Mouse (Mus musculus): ENCODE data around the gene Cd300lf. TPM values are rescaled to one million over a fixed set of nuclear protein-coding genes. Genes with fewer than 3 reads are reported as not detected.

Gene Cd300lf
- polyA plus RNA-seq, 1 experiment = 0.81 TPM

DNA sequence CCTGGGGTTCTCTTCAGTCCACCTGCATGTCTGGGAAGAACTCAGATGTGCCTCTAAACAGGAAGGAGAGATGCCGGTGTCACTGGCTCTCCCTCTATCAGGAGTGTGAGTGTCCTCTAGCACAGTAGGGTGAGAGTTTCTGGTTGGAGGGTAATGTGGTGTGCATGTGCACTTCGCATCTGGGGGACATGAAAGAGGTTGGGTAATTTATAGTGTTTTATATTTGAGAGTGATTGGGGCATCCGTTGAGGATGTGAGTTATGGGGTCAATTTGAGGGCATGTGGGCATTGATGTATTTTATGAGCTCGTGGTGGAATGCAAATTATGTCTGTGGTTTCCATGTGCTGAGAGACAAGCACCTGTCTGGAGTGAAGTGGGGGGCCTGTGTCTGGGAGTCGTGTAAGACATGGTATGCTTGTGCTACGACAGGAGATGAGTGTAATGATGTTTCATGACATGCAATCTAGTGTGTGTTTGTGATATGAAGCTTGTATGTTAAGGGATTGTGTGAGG is 17.0 kb upstream of the Cd300lf start:
- H3K27ac ChIP-seq (ENCODE audit: insufficient read depth, low read length) = no peak overlapping the region
- no peaks in the 10 kb centered on the region for H3K4me1 ChIP-seq (ENCODE audit: control insufficient read depth, insufficient read depth, low read length)
- no peak overlapping the region for H3K4me3 ChIP-seq (ENCODE audit: insufficient read depth, low read length)
- no peak for TF ChIP-seq CTCF (IDR thresholded peaks at IDR 0.05; ENCODE audit: borderline replicate concordance, insufficient read depth, low read length)
- no peak for TF ChIP-seq POLR2A (IDR thresholded peaks at IDR 0.05; ENCODE audit: low read depth, low read length)

DNA sequence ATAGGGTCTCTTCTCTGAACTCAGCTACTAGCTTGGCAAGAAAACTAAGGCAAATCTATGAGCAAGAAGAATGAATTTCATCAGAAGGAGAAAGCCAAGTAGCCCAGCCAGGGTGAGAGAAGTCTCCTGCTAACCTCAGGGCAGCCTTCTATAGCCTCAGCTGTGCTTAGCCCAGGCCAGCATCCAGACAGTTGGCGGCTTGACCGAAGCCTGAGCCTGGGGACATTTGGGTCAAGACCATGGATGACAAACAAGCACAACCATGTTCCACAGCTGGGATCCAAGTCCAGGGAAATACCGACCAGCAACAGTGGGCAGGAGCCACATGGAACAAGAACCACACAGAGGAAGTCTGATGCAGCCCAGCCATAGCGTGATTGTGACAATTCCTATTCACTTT is 14.0 kb upstream of the Cd300lf start:
- no peaks in the 10 kb centered on the region for H3K4me1 ChIP-seq (ENCODE audit: control insufficient read depth, insufficient read depth, low read length)
- no peak overlapping the region for H3K27ac ChIP-seq (ENCODE audit: insufficient read depth, low read length)
- TF ChIP-seq POLR2A (IDR thresholded peaks at IDR 0.05; ENCODE audit: low read depth, low read length) (no peak), CTCF (IDR thresholded peaks at IDR 0.05; ENCODE audit: borderline replicate concordance, insufficient read depth, low read length) (no peak)
- no peak overlapping the region for H3K4me3 ChIP-seq (ENCODE audit: insufficient read depth, low read length)

DNA sequence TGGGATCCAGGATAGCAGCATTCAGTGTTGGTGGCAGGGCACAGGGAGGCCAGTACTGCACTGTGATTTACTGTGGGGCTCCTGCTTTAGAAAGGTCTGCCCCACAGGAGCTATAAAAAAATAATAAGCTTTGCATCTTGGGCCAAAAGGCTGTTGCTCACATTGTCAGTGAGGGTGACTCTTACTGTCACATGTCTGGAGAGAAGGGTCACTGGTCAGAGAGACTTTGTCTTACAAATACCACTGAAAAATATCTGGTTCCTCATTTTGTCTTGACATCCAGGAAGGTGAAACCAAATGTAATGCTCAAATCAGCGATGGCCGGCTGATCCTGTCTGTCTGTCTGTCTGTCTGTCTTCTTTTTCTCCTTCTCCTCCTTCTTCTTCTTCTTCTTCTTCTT is 8.2 kb upstream of the Cd300lf start:
- no peak overlapping the region for H3K4me3 ChIP-seq (ENCODE audit: insufficient read depth, low read length)
- H3K4me1 ChIP-seq (ENCODE audit: control insufficient read depth, insufficient read depth, low read length) = no peaks in the 10 kb centered on the region
- TF ChIP-seq POLR2A (IDR thresholded peaks at IDR 0.05; ENCODE audit: low read depth, low read length) = no peak
- TF ChIP-seq CTCF (IDR thresholded peaks at IDR 0.05; ENCODE audit: borderline replicate concordance, insufficient read depth, low read length) = no peak
- no peak overlapping the region for H3K27ac ChIP-seq (ENCODE audit: insufficient read depth, low read length)

DNA sequence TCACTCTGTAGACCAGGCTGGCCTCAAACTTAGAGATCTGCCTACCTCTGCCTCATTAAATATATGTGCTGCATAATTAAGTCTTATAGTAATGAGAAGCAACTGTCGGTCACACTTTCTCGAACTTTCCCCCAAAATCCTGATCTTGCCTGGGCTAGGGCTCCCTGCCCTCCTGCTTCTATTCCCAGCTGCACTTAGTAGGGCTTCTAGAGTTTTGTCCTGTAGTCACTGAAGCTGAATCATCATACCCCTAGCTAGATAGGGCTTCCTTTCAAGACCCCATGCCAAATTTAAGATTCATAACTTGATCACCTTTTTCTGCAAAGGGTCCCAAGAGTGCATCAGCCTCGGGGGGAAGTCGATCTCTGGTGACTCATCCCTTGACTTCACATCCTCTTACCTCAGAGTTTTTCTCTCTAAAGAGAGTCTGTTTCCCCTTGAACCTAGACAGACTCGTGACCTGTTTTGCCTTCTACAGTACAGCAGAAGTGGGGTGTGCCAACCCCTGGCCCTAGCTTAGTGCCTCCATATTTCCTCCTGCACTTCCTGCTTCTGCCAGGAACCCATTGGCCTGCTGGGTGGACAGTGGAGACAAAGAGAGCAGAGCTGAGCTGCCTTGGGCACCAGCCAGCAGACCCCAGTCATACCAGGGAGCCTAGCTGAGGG is 4.9 kb upstream of the Cd300lf start:
- no peak for TF ChIP-seq POLR2A (IDR thresholded peaks at IDR 0.05; ENCODE audit: low read depth, low read length)
- TF ChIP-seq CTCF (IDR thresholded peaks at IDR 0.05; ENCODE audit: borderline replicate concordance, insufficient read depth, low read length) = no peak
- H3K27ac ChIP-seq (ENCODE audit: insufficient read depth, low read length) = no peak overlapping the region
- H3K4me1 ChIP-seq (ENCODE audit: control insufficient read depth, insufficient read depth, low read length) = no peaks in the 10 kb centered on the region
- no peak overlapping the region for H3K4me3 ChIP-seq (ENCODE audit: insufficient read depth, low read length)

DNA sequence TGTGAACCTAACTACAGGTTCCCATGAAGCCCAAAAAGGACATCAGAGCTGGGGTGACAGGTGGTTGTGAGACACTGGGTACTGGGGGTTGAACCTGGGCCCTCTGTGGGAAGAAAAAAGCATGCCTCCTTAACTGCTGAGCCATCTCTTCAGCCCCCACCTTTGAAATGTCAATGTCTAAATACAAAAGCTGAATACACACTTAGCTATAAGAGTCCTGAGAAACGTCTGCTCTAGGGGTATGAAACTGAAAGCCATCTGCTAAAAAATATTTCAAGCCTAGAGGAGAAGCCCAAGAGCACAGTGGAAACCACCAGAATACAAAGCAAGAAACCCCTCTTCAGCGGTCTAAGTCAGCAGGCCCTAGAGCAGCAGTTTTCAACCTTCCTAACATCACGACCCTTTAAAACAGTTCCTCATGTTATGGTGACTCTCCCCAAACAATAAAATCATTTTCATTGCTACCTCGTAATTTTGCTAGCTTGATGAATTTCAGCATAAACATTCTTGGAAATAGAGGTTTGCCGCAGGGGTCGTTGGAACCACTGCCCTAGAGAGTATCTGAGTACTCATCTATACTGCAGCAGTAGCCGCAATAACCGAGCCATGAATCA is 1.9 kb downstream of the Cd300lf start:
- no peak overlapping the region for H3K27ac ChIP-seq (ENCODE audit: insufficient read depth, low read length)
- no peaks in the 10 kb centered on the region for H3K4me1 ChIP-seq (ENCODE audit: control insufficient read depth, insufficient read depth, low read length)
- H3K4me3 ChIP-seq (ENCODE audit: insufficient read depth, low read length) = no peak overlapping the region
- no peak for TF ChIP-seq CTCF (IDR thresholded peaks at IDR 0.05; ENCODE audit: borderline replicate concordance, insufficient read depth, low read length)
- no peak for TF ChIP-seq POLR2A (IDR thresholded peaks at IDR 0.05; ENCODE audit: low read depth, low read length)

DNA sequence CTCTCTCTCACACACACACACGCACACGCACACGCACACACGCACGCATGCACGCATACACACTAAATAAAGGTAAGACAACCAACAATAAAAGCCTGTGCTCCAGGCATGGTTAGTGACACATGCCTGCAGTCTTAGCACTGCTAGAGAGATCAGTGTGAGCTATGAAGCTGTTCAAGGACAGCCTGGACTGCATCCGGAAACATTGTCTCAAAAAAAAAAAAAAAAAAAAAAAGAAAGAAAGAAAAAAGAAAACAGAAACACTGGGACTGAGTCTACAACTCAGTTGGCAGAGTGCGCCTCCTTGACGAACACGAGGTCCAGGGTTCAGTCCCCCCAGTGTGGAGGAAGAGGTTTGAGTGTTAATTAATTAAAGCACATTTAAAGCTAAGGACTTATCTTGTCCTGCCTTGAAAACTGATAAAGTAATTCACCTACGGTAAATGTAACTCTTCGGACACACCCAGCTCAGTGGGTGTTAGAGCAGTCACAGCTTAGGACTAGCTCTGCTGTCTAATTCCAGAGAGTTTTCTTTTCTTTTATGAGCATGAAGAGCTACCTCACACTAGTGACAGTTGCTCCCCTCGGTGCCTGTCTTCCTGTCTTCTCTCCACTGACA is 4.2 kb downstream of the Cd300lf start:
- no peaks in the 10 kb centered on the region for H3K4me1 ChIP-seq (ENCODE audit: control insufficient read depth, insufficient read depth, low read length)
- no peak overlapping the region for H3K27ac ChIP-seq (ENCODE audit: insufficient read depth, low read length)
- no peak overlapping the region for H3K4me3 ChIP-seq (ENCODE audit: insufficient read depth, low read length)
- TF ChIP-seq POLR2A (IDR thresholded peaks at IDR 0.05; ENCODE audit: low read depth, low read length) (no peak), CTCF (IDR thresholded peaks at IDR 0.05; ENCODE audit: borderline replicate concordance, insufficient read depth, low read length) (no peak)

DNA sequence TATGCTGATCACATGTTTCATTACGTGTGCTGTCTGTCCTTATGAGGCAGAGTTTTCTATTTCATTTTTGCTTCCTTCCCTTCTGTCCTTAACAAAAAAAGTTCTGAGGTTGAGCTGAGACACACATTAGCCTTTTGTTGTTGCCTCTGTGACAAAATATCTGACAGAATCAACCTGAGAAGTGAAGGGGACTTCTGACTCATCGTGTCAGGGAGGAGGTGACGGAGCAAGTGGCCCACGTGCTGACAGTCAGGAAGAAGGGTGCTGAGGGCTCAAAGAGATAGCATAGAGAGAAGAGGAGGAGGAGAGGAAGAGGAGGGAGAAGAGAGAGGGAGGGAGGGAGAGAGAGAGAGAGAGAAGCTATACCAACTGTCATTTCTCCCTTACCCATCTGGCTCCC is 5.3 kb downstream of the Cd300lf start:
- Histone ChIP-seq H3K27ac (ENCODE audit: insufficient read depth, low read length) (no peak overlapping the region), H3K4me1 (ENCODE audit: control insufficient read depth, insufficient read depth, low read length) (no peaks in the 10 kb centered on the region), H3K4me3 (ENCODE audit: insufficient read depth, low read length) (no peak overlapping the region)
- TF ChIP-seq POLR2A (IDR thresholded peaks at IDR 0.05; ENCODE audit: low read depth, low read length) = no peak
- no peak for TF ChIP-seq CTCF (IDR thresholded peaks at IDR 0.05; ENCODE audit: borderline replicate concordance, insufficient read depth, low read length)

DNA sequence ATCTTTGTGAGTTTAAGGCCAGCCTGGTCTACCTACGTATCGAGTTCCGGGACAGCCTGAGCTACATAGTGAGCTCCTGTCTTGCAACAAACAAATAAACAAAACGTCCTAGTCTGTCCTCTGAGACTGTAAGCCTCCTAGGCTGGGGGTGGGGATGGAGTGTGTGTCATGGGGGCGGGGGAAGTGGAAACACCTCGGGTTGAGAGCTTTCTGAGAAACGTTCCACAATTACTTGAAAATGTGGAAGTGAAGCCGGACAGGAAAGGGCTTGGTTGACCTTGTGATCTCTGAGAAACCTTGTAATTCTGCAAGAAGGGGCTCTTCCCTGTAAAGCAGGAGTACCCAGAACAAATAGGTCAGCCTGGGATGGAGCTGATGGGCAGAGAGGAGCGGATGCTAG is 14.4 kb downstream of the Cd300lf start:
- Histone ChIP-seq H3K27ac (ENCODE audit: insufficient read depth, low read length) (no peak overlapping the region), H3K4me3 (ENCODE audit: insufficient read depth, low read length) (no peak overlapping the region), H3K4me1 (ENCODE audit: control insufficient read depth, insufficient read depth, low read length) (no peaks in the 10 kb centered on the region)
- TF ChIP-seq CTCF (IDR thresholded peaks at IDR 0.05; ENCODE audit: borderline replicate concordance, insufficient read depth, low read length) = no peak
- TF ChIP-seq POLR2A (IDR thresholded peaks at IDR 0.05; ENCODE audit: low read depth, low read length) = no peak

DNA sequence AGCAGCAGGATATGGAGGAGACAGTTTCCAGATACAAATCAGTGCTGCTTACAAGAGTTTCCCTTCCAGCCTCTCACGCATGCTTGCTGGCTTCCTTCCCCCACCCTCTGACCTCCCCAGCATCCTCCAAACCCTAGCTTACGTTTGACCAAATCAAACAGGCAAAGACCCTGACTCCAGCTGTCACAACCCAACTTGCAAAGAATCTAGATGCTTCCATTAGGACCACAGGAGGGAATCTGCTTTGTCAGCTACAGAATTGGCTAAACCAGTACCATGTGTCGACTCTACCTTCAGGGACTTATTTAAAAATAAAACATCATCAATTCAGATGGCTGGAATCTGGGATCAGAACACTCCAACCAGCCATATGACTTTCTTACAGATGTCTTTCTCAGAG is 21.6 kb downstream of the Cd300lf start:
- H3K27ac ChIP-seq (ENCODE audit: insufficient read depth, low read length) = no peak overlapping the region
- no peak for TF ChIP-seq CTCF (IDR thresholded peaks at IDR 0.05; ENCODE audit: borderline replicate concordance, insufficient read depth, low read length)
- TF ChIP-seq POLR2A (IDR thresholded peaks at IDR 0.05; ENCODE audit: low read depth, low read length) = no peak
- H3K4me3 ChIP-seq (ENCODE audit: insufficient read depth, low read length) = no peak overlapping the region
- H3K4me1 ChIP-seq (ENCODE audit: control insufficient read depth, insufficient read depth, low read length) = no peaks in the 10 kb centered on the region

DNA sequence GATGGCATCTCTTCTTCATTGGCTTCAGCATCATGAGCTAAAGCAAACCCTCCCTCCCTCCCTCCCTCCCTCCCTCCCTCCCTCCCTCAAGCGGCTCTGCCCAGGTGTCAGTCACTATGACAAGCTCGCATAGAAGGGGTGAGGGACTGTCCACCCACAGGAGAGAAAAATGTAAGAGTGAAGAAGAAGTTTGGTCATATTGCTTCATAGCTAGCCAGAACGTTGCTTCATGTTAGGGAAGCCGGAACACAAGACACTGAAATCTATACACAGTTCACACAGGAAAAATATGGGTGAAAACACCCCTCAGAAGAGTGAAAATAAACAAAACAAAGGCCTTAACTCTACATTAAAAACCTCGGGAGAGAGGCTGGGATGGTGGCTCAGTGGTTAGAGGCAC is 23.5 kb downstream of the Cd300lf start:
- no peak overlapping the region for H3K4me3 ChIP-seq (ENCODE audit: insufficient read depth, low read length)
- H3K4me1 ChIP-seq (ENCODE audit: control insufficient read depth, insufficient read depth, low read length) = no peaks in the 10 kb centered on the region
- TF ChIP-seq CTCF (IDR thresholded peaks at IDR 0.05; ENCODE audit: borderline replicate concordance, insufficient read depth, low read length) = no peak
- no peak for TF ChIP-seq POLR2A (IDR thresholded peaks at IDR 0.05; ENCODE audit: low read depth, low read length)
- no peak overlapping the region for H3K27ac ChIP-seq (ENCODE audit: insufficient read depth, low read length)
